In genomic region chr9:65390752-65391612, GRCm38 (mm10) we compare ENCODE assay signal across 8 mouse cellular contexts. TPM values are rescaled to one million over a fixed set of nuclear protein-coding genes. Genes with fewer than 3 reads are reported as not detected.
DNase-seq lines count a peak whose midpoint lies in the region; ATAC-seq and TF ChIP-seq lines count a peak whose summit lies in the region.

No protein-coding gene starts in this region.

- intact Hi-C loops in gastrocnemius, postnatal 36 days (cut with DNase I), result no loop called here

- H3K27ac ChIP-seq in lung, postnatal 0 days (ENCODE audit: low read length), result no peak overlapping the region
- no peak overlapping the region for H3K27ac ChIP-seq in embryonic facial prominence, embryonic 11.5 days (replicated peaks; ENCODE audit: low read depth, low read length)
- H3K27ac ChIP-seq in hindbrain, embryonic 14.5 days, result no peak overlapping the region

- no peak; the same call in 1 of the 2 replicates for TF ChIP-seq CTCF in lung, postnatal 0 days (IDR thresholded peaks at IDR 0.05)

- peak overlapping the region; percentile 57 for H3K4me2 ChIP-seq in lung, postnatal 0 days (replicated peaks; ENCODE audit: low read depth, low read length)
- H3K4me2 ChIP-seq in embryonic facial prominence, embryonic 11.5 days (ENCODE audit: low read depth, low read length), result peak overlapping the region; percentile 50
- H3K4me2 ChIP-seq in hindbrain, embryonic 14.5 days (replicated peaks), result peak overlapping the region; percentile 57

- DNase-seq in lung, postnatal 0 days (ENCODE audit: low spot score), result peak; percentile 57
- DNase-seq in lung, postnatal 10 days, result no peak
- DNase-seq in embryonic facial prominence, embryonic 11.5 days (ENCODE audit: low spot score), result peak; percentile 54
- peak; percentile 51 for DNase-seq in hindbrain, embryonic 14.5 days (ENCODE audit: low spot score)
- peak; percentile 36 to 55 for DNase-seq in lung, postnatal 4 days
- DNase-seq in yolk sac, embryonic 10.5 days (ENCODE audit: low spot score), result peak; percentile 26
- no peak for DNase-seq in gastrocnemius, postnatal 36 days
- no peak for DNase-seq in adrenal gland, postnatal 36 days

- peak overlapping the region; percentile 31 for H3K4me3 ChIP-seq in lung, postnatal 0 days (ENCODE audit: low read depth, low read length)
- H3K4me3 ChIP-seq in embryonic facial prominence, embryonic 11.5 days (ENCODE audit: low read depth, low read length), result peak overlapping the region; percentile 36
- H3K4me3 ChIP-seq in hindbrain, embryonic 14.5 days (replicated peaks; ENCODE audit: low read length), result peak overlapping the region; percentile 38

- no peak overlapping the region for H3K9ac ChIP-seq in lung, postnatal 0 days (replicated peaks; ENCODE audit: low read depth)
- peak overlapping the region; percentile 60 for H3K9ac ChIP-seq in embryonic facial prominence, embryonic 11.5 days (replicated peaks; ENCODE audit: low read length)
- peak overlapping the region; percentile 47 for H3K9ac ChIP-seq in hindbrain, embryonic 14.5 days

- no peaks in the 10 kb centered on the region for H3K9me3 ChIP-seq in lung, postnatal 0 days (ENCODE audit: low read length)
- no peaks in the 10 kb centered on the region for H3K9me3 ChIP-seq in embryonic facial prominence, embryonic 11.5 days (replicated peaks; ENCODE audit: control insufficient read depth, low read length)
- no peaks in the 10 kb centered on the region for H3K9me3 ChIP-seq in hindbrain, embryonic 14.5 days (ENCODE audit: control insufficient read depth, low read length)

- 0 out of 2 replicates have a peak, but pooled peaks have one; percentile 10 for ATAC-seq in lung, postnatal 0 days
- ATAC-seq in embryonic facial prominence, embryonic 11.5 days (replicated peaks; ENCODE audit: insufficient number of reproducible peaks, low FRiP score, low TSS enrichment, low read depth), result peak; percentile 44; the same call in 1 of the 2 replicates
- ATAC-seq in hindbrain, embryonic 14.5 days (ENCODE audit: low FRiP score), result no peak

- WGBS in lung, postnatal 0 days, result 16% methylated on average over 83 of the region's 96 CpGs
- WGBS in embryonic facial prominence, embryonic 11.5 days, result 17% methylated on average over 96 of the region's 96 CpGs
- WGBS in hindbrain, embryonic 14.5 days, result 17% methylated on average over 93 of the region's 96 CpGs

- no peak for TF ChIP-seq EP300 in lung, postnatal 0 days (IDR thresholded peaks at IDR 0.05)

- H3K27me3 ChIP-seq in lung, postnatal 0 days (replicated peaks; ENCODE audit: insufficient read depth, low read length), result peaks cover 11% of the 10 kb centered on the region
- peaks cover 25% of the 10 kb centered on the region for H3K27me3 ChIP-seq in embryonic facial prominence, embryonic 11.5 days (ENCODE audit: control insufficient read depth, insufficient read depth, low read length)
- H3K27me3 ChIP-seq in hindbrain, embryonic 14.5 days (ENCODE audit: control insufficient read depth, insufficient read depth, low read length), result peaks cover 32% of the 10 kb centered on the region

- H3K36me3 ChIP-seq in lung, postnatal 0 days (ENCODE audit: insufficient read depth, low read length), result no peaks in the 10 kb centered on the region
- no peaks in the 10 kb centered on the region for H3K36me3 ChIP-seq in embryonic facial prominence, embryonic 11.5 days (replicated peaks; ENCODE audit: control insufficient read depth, insufficient read depth, low read depth, low read length)
- no peaks in the 10 kb centered on the region for H3K36me3 ChIP-seq in hindbrain, embryonic 14.5 days (replicated peaks; ENCODE audit: control insufficient read depth, insufficient read depth)

- H3K4me1 ChIP-seq in lung, postnatal 0 days (ENCODE audit: insufficient read depth, low read depth, low read length), result no peaks in the 10 kb centered on the region
- no peaks in the 10 kb centered on the region for H3K4me1 ChIP-seq in embryonic facial prominence, embryonic 11.5 days (ENCODE audit: control insufficient read depth, insufficient read depth, low read length)
- 0 out of 2 replicates have a peak, but pooled peaks cover 3% of the 10 kb centered on the region for H3K4me1 ChIP-seq in hindbrain, embryonic 14.5 days (replicated peaks; ENCODE audit: control insufficient read depth, insufficient read depth, low read length)

RNA-seq across cellular contexts. Expression of gene Kbtbd13, which starts 0.5 kb away (rescaled TPM):
- polyA plus RNA-seq in lung, postnatal 0 days (2015; fragmentation: Nextera tagmentation; extraction: Ambion mirVana), result 2.4 and 2.9 TPM in 2 replicates
- polyA plus RNA-seq in embryonic facial prominence, embryonic 11.5 days (2014; fragmentation: Nextera tagmentation; extraction: Ambion mirVana), result 1.2 and 1.3 TPM in 2 replicates
- polyA plus RNA-seq in hindbrain, embryonic 14.5 days (2014; fragmentation: Nextera tagmentation; extraction: Ambion mirVana), result 0.52 and 0.70 TPM in 2 replicates
- 1 to 10 TPM; 6.7 to 8.9 TPM for total RNA-seq in gastrocnemius, postnatal 36 days (2021)
- under 1 TPM; 0.10 to 0.26 TPM for total RNA-seq in adrenal gland, postnatal 36 days (2021)

RNA-seq across cellular contexts. Expression of gene Rasl12, which starts 7.3 kb away (rescaled TPM):
- polyA plus RNA-seq in lung, postnatal 0 days (2015; fragmentation: Nextera tagmentation; extraction: Ambion mirVana), result 73.2 and 84.4 TPM in 2 replicates
- polyA plus RNA-seq in embryonic facial prominence, embryonic 11.5 days (2014; fragmentation: Nextera tagmentation; extraction: Ambion mirVana), result 7.6 and 9.8 TPM in 2 replicates
- 7.6 and 7.9 TPM in 2 replicates for polyA plus RNA-seq in hindbrain, embryonic 14.5 days (2014; fragmentation: Nextera tagmentation; extraction: Ambion mirVana)
- total RNA-seq in gastrocnemius, postnatal 36 days (2021), result 1 to 10 TPM; 3.2 to 3.8 TPM
- total RNA-seq in adrenal gland, postnatal 36 days (2021), result 10 to 100 TPM; 11.9 to 12.7 TPM

RNA-seq across cellular contexts. Expression of gene Ubap1l, which starts 30.1 kb away (rescaled TPM):
- polyA plus RNA-seq in lung, postnatal 0 days (2015; fragmentation: Nextera tagmentation; extraction: Ambion mirVana), result 0.33 and 0.40 TPM in 2 replicates
- polyA plus RNA-seq in embryonic facial prominence, embryonic 11.5 days (2014; fragmentation: Nextera tagmentation; extraction: Ambion mirVana), result 0.31 TPM in 1 of 2 replicates, not detected in the other
- 2.8 and 4.2 TPM in 2 replicates for polyA plus RNA-seq in hindbrain, embryonic 14.5 days (2014; fragmentation: Nextera tagmentation; extraction: Ambion mirVana)
- total RNA-seq in gastrocnemius, postnatal 36 days (2021), result under 1 TPM in 1 of 2 experiments, not detected in 1; 0.56 TPM
- total RNA-seq in adrenal gland, postnatal 36 days (2021), result 1 to 10 TPM in 1 of 2 experiments, under 1 TPM in 1; 0.60 to 1.0 TPM

RNA-seq across cellular contexts. Expression of gene Slc51b, which starts 31.8 kb away (rescaled TPM):
- polyA plus RNA-seq in lung, postnatal 0 days (2015; fragmentation: Nextera tagmentation; extraction: Ambion mirVana), result not detected in 2 replicates
- not detected in 2 replicates for polyA plus RNA-seq in embryonic facial prominence, embryonic 11.5 days (2014; fragmentation: Nextera tagmentation; extraction: Ambion mirVana)
- not detected in 2 replicates for polyA plus RNA-seq in hindbrain, embryonic 14.5 days (2014; fragmentation: Nextera tagmentation; extraction: Ambion mirVana)
- not detected for total RNA-seq in gastrocnemius, postnatal 36 days (2021)
- not detected for total RNA-seq in adrenal gland, postnatal 36 days (2021)

RNA-seq across cellular contexts. Expression of gene Mtfmt, which starts 44.6 kb away (rescaled TPM):
- polyA plus RNA-seq in lung, postnatal 0 days (2015; fragmentation: Nextera tagmentation; extraction: Ambion mirVana), result 10.2 and 11.5 TPM in 2 replicates
- polyA plus RNA-seq in embryonic facial prominence, embryonic 11.5 days (2014; fragmentation: Nextera tagmentation; extraction: Ambion mirVana), result 20.0 and 20.8 TPM in 2 replicates
- polyA plus RNA-seq in hindbrain, embryonic 14.5 days (2014; fragmentation: Nextera tagmentation; extraction: Ambion mirVana), result 22.0 and 23.7 TPM in 2 replicates
- 1 to 10 TPM; 4.3 to 4.7 TPM for total RNA-seq in gastrocnemius, postnatal 36 days (2021)
- 10 to 100 TPM; 13.4 to 14.2 TPM for total RNA-seq in adrenal gland, postnatal 36 days (2021)

Comparison
In these comparisons a context has a peak if more than half of its experiments do, and no peak if none do; other contexts are left out.
1. DNase-seq: peak in lung, postnatal 0 days (single experiment), embryonic facial prominence, embryonic 11.5 days (single experiment), hindbrain, embryonic 14.5 days (single experiment), lung, postnatal 4 days (2 of 2) and yolk sac, embryonic 10.5 days (single experiment); none in lung, postnatal 10 days (single experiment), gastrocnemius, postnatal 36 days (0 of 2) and adrenal gland, postnatal 36 days (0 of 2).
2. Peak in every context shown above with its lines, with median percentiles within 50 percentile points of each other: H3K4me2 ChIP-seq and H3K4me3 ChIP-seq.